Mouse (Mus musculus): Measurements from ENCODE around the gene Gdpd5. TPM values are rescaled to one million over a fixed set of nuclear protein-coding genes. Genes with fewer than 3 reads are reported as not detected.

Gene Gdpd5
- total and polyA plus RNA-seq, 2 experiments = 0.28 to 1.7 TPM

- no peak for TF ChIP-seq POLR2A (IDR thresholded peaks at IDR 0.05; ENCODE audit: extremely low read depth, insufficient read depth, low read length)
- no peak for TF ChIP-seq CTCF (IDR thresholded peaks at IDR 0.05; ENCODE audit: low read depth, low read length)
- Histone ChIP-seq H3K4me3 (ENCODE audit: insufficient read depth, low read depth, low read length) (no peak overlapping the region), H3K4me1 (ENCODE audit: control insufficient read depth, insufficient read depth, low read length) (no peaks in the 10 kb centered on the region), H3K79me2 (ENCODE audit: control insufficient read depth, insufficient read depth, low read length) (no peaks in the 10 kb centered on the region), H3K9ac (ENCODE audit: low read depth, low read length) (no peak overlapping the region), H3K27me3 (ENCODE audit: control insufficient read depth, insufficient read depth, low read length) (peaks cover 3% of the 10 kb centered on the region; the same call in 1 of the 2 replicates), H3K36me3 (ENCODE audit: control insufficient read depth, insufficient read depth, low read length) (no peaks in the 10 kb centered on the region), H3K27ac (replicated peaks; ENCODE audit: insufficient read depth, low read depth, low read length) (no peak overlapping the region)
- 86% methylated on average over 8 of the region's 8 CpGs for WGBS
- DNase-seq (ENCODE audit: extremely low read depth, low read depth, low spot score) = no peak
Measured at GRCm38 (mm10) chr7:99378870-99379269, 2.3 kb upstream of the Gdpd5 start.

GRCm38 (mm10) chr7:99380491-99381213 is 562 bp upstream of the Gdpd5 start:
- Histone ChIP-seq H3K79me2 (ENCODE audit: control insufficient read depth, insufficient read depth, low read length) (no peaks in the 10 kb centered on the region), H3K27ac (replicated peaks; ENCODE audit: insufficient read depth, low read depth, low read length) (peak overlapping the region; percentile 1; the same call in 1 of the 2 replicates), H3K36me3 (ENCODE audit: control insufficient read depth, insufficient read depth, low read length) (no peaks in the 10 kb centered on the region), H3K9ac (ENCODE audit: low read depth, low read length) (peak overlapping the region; percentile 41), H3K4me3 (ENCODE audit: insufficient read depth, low read depth, low read length) (peak overlapping the region; percentile 63), H3K4me1 (ENCODE audit: control insufficient read depth, insufficient read depth, low read length) (no peaks in the 10 kb centered on the region), H3K27me3 (ENCODE audit: control insufficient read depth, insufficient read depth, low read length) (peaks cover 3% of the 10 kb centered on the region; the same call in 1 of the 2 replicates)
- 1% methylated on average over 24 of the region's 24 CpGs for WGBS
- TF ChIP-seq CTCF (IDR thresholded peaks at IDR 0.05; ENCODE audit: low read depth, low read length) (no peak), POLR2A (IDR thresholded peaks at IDR 0.05; ENCODE audit: extremely low read depth, insufficient read depth, low read length) (no peak)
- no peak for DNase-seq (ENCODE audit: extremely low read depth, low read depth, low spot score)

- DNase-seq (ENCODE audit: extremely low read depth, low read depth, low spot score) = no peak
Measured at GRCm38 (mm10) chr7:99382088-99383000, 1.1 kb downstream of the Gdpd5 start.

GRCm38 (mm10) chr7:99383246-99383645 is 2.0 kb downstream of the Gdpd5 start:
- Histone ChIP-seq H3K4me1 (ENCODE audit: control insufficient read depth, insufficient read depth, low read length) (no peaks in the 10 kb centered on the region), H3K9ac (ENCODE audit: low read depth, low read length) (no peak overlapping the region), H3K4me3 (ENCODE audit: insufficient read depth, low read depth, low read length) (no peak overlapping the region), H3K27me3 (ENCODE audit: control insufficient read depth, insufficient read depth, low read length) (peaks cover 3% of the 10 kb centered on the region; the same call in 1 of the 2 replicates), H3K79me2 (ENCODE audit: control insufficient read depth, insufficient read depth, low read length) (no peaks in the 10 kb centered on the region), H3K36me3 (ENCODE audit: control insufficient read depth, insufficient read depth, low read length) (no peaks in the 10 kb centered on the region), H3K27ac (replicated peaks; ENCODE audit: insufficient read depth, low read depth, low read length) (no peak overlapping the region)
- WGBS = 55% methylated on average over 5 of the region's 5 CpGs
- peak; percentile 46 for DNase-seq (ENCODE audit: extremely low read depth, low read depth, low spot score)
- no peak for TF ChIP-seq POLR2A (IDR thresholded peaks at IDR 0.05; ENCODE audit: extremely low read depth, insufficient read depth, low read length)
- TF ChIP-seq CTCF (IDR thresholded peaks at IDR 0.05; ENCODE audit: low read depth, low read length) = no peak

More at GRCm38 (mm10) chr7:99382088-99383000, 1.1 kb downstream of the Gdpd5 start:
- H3K4me3 ChIP-seq (ENCODE audit: insufficient read depth, low read depth, low read length) = peak overlapping the region; percentile 62
- no peaks in the 10 kb centered on the region for H3K79me2 ChIP-seq (ENCODE audit: control insufficient read depth, insufficient read depth, low read length)
- H3K27ac ChIP-seq (replicated peaks; ENCODE audit: insufficient read depth, low read depth, low read length) = no peak overlapping the region
- no peaks in the 10 kb centered on the region for H3K36me3 ChIP-seq (ENCODE audit: control insufficient read depth, insufficient read depth, low read length)
- H3K9ac ChIP-seq (ENCODE audit: low read depth, low read length) = peak overlapping the region; percentile 66
- TF ChIP-seq CTCF (IDR thresholded peaks at IDR 0.05; ENCODE audit: low read depth, low read length) (no peak), POLR2A (IDR thresholded peaks at IDR 0.05; ENCODE audit: extremely low read depth, insufficient read depth, low read length) (no peak)
- no peaks in the 10 kb centered on the region for H3K4me1 ChIP-seq (ENCODE audit: control insufficient read depth, insufficient read depth, low read length)
- peaks cover 3% of the 10 kb centered on the region; the same call in 1 of the 2 replicates for H3K27me3 ChIP-seq (ENCODE audit: control insufficient read depth, insufficient read depth, low read length)
- 13% methylated on average over 30 of the region's 30 CpGs for WGBS

- H3K27ac ChIP-seq (replicated peaks; ENCODE audit: insufficient read depth, low read depth, low read length) = no peak overlapping the region
- 62% methylated on average over 4 of the region's 4 CpGs for WGBS
- H3K36me3 ChIP-seq (ENCODE audit: control insufficient read depth, insufficient read depth, low read length) = no peaks in the 10 kb centered on the region
- peaks cover 3% of the 10 kb centered on the region; the same call in 1 of the 2 replicates for H3K27me3 ChIP-seq (ENCODE audit: control insufficient read depth, insufficient read depth, low read length)
- no peak for TF ChIP-seq POLR2A (IDR thresholded peaks at IDR 0.05; ENCODE audit: extremely low read depth, insufficient read depth, low read length)
- TF ChIP-seq CTCF (IDR thresholded peaks at IDR 0.05; ENCODE audit: low read depth, low read length) = no peak
- DNase-seq (ENCODE audit: extremely low read depth, low read depth, low spot score) = no peak
- no peak overlapping the region for H3K4me3 ChIP-seq (ENCODE audit: insufficient read depth, low read depth, low read length)
- H3K4me1 ChIP-seq (ENCODE audit: control insufficient read depth, insufficient read depth, low read length) = no peaks in the 10 kb centered on the region
- H3K79me2 ChIP-seq (ENCODE audit: control insufficient read depth, insufficient read depth, low read length) = no peaks in the 10 kb centered on the region
- no peak overlapping the region for H3K9ac ChIP-seq (ENCODE audit: low read depth, low read length)
Measured at GRCm38 (mm10) chr7:99384101-99384611, 2.9 kb downstream of the Gdpd5 start.
